Mouse (Mus musculus): ENCODE data around the gene Wnk2. TPM values are rescaled to one million over a fixed set of nuclear protein-coding genes. Genes with fewer than 3 reads are reported as not detected.

Wnk2 gene
- polyA plus RNA-seq, 1 experiment from 2014 or later, result 12.0 TPM

- Histone ChIP-seq H3K27me3 (no peaks in the 10 kb centered on the region), H3K4me3 (no peak overlapping the region), H3K36me3 (peaks cover 46% of the 10 kb centered on the region), H3K4me1 (no peaks in the 10 kb centered on the region; the same call in 1 of the 2 replicates), H3K9ac (replicated peaks) (no peak overlapping the region), H3K4me2 (replicated peaks) (no peak overlapping the region), H3K9me3 (no peaks in the 10 kb centered on the region), H3K27ac (replicated peaks) (no peak overlapping the region)
- no peak for ATAC-seq (ENCODE audit: low FRiP score, low read depth)
- WGBS, result 81% methylated on average over 4 of the region's 4 CpGs
Measured at GRCm38 (mm10) chr13:49084781-49085180, 63.0 kb downstream of the Wnk2 start.

- H3K27ac ChIP-seq (replicated peaks), result no peak overlapping the region
Measured at GRCm38 (mm10) chr13:49083941-49084340, 63.9 kb downstream of the Wnk2 start.

GRCm38 (mm10) chr13:49082151-49082879 is 65.5 kb downstream of the Wnk2 start:
- Histone ChIP-seq H3K36me3 (peaks cover 58% of the 10 kb centered on the region), H3K27ac (replicated peaks) (no peak overlapping the region)

More at GRCm38 (mm10) chr13:49083941-49084340, 63.9 kb downstream of the Wnk2 start:
- ATAC-seq (ENCODE audit: low FRiP score, low read depth), result no peak
- no peak overlapping the region for H3K9ac ChIP-seq (replicated peaks)
- no peak overlapping the region for H3K4me2 ChIP-seq (replicated peaks)
- no peaks in the 10 kb centered on the region for H3K27me3 ChIP-seq
- no peak overlapping the region for H3K4me3 ChIP-seq
- 71% methylated on average over 9 of the region's 9 CpGs for WGBS
- H3K36me3 ChIP-seq, result peaks cover 47% of the 10 kb centered on the region
- no peaks in the 10 kb centered on the region; the same call in 1 of the 2 replicates for H3K4me1 ChIP-seq
- H3K9me3 ChIP-seq, result no peaks in the 10 kb centered on the region

GRCm38 (mm10) chr13:49076196-49076595 is 71.6 kb downstream of the Wnk2 start:
- no peak overlapping the region for H3K4me3 ChIP-seq
- no peak for ATAC-seq (ENCODE audit: low FRiP score, low read depth)

More at GRCm38 (mm10) chr13:49082151-49082879, 65.5 kb downstream of the Wnk2 start:
- ATAC-seq (ENCODE audit: low FRiP score, low read depth), result no peak
- H3K4me2 ChIP-seq (replicated peaks), result no peak overlapping the region
- H3K9me3 ChIP-seq, result no peaks in the 10 kb centered on the region
- H3K9ac ChIP-seq (replicated peaks), result no peak overlapping the region
- H3K27me3 ChIP-seq, result no peaks in the 10 kb centered on the region
- H3K4me3 ChIP-seq, result no peak overlapping the region
- 89% methylated on average over 14 of the region's 14 CpGs for WGBS
- H3K4me1 ChIP-seq, result no peaks in the 10 kb centered on the region; the same call in 1 of the 2 replicates

GRCm38 (mm10) chr13:49075377-49075776 is 72.4 kb downstream of the Wnk2 start:
- Histone ChIP-seq H3K9me3 (no peaks in the 10 kb centered on the region), H3K27me3 (no peaks in the 10 kb centered on the region), H3K4me2 (replicated peaks) (no peak overlapping the region), H3K4me3 (no peak overlapping the region), H3K4me1 (no peaks in the 10 kb centered on the region), H3K9ac (replicated peaks) (no peak overlapping the region), H3K36me3 (peaks cover 87% of the 10 kb centered on the region), H3K27ac (replicated peaks) (no peak overlapping the region)
- WGBS, result 93% methylated on average over 3 of the region's 3 CpGs
- no peak for ATAC-seq (ENCODE audit: low FRiP score, low read depth)

More at GRCm38 (mm10) chr13:49076196-49076595, 71.6 kb downstream of the Wnk2 start:
- no peaks in the 10 kb centered on the region for H3K4me1 ChIP-seq
- H3K9ac ChIP-seq (replicated peaks), result no peak overlapping the region
- 92% methylated on average over 11 of the region's 11 CpGs for WGBS
- no peak overlapping the region for H3K27ac ChIP-seq (replicated peaks)
- no peak overlapping the region for H3K4me2 ChIP-seq (replicated peaks)
- H3K36me3 ChIP-seq, result peaks cover 79% of the 10 kb centered on the region
- H3K27me3 ChIP-seq, result no peaks in the 10 kb centered on the region
- H3K9me3 ChIP-seq, result no peaks in the 10 kb centered on the region

GRCm38 (mm10) chr13:49073295-49073694 is 74.5 kb downstream of the Wnk2 start:
- no peak overlapping the region for H3K9ac ChIP-seq (replicated peaks)
- no peak overlapping the region for H3K4me2 ChIP-seq (replicated peaks)
- ATAC-seq (ENCODE audit: low FRiP score, low read depth), result no peak
- H3K27me3 ChIP-seq, result no peaks in the 10 kb centered on the region
- H3K27ac ChIP-seq (replicated peaks), result no peak overlapping the region
- WGBS, result 81% methylated on average over 6 of the region's 6 CpGs
- H3K4me1 ChIP-seq, result no peaks in the 10 kb centered on the region
- H3K4me3 ChIP-seq, result no peak overlapping the region
- no peaks in the 10 kb centered on the region for H3K9me3 ChIP-seq
- H3K36me3 ChIP-seq, result peaks cover 86% of the 10 kb centered on the region

GRCm38 (mm10) chr13:49071861-49072260 is 76.0 kb downstream of the Wnk2 start:
- 77% methylated on average over 5 of the region's 5 CpGs for WGBS
- H3K27ac ChIP-seq (replicated peaks), result no peak overlapping the region
- no peaks in the 10 kb centered on the region for H3K4me1 ChIP-seq
- H3K9ac ChIP-seq (replicated peaks), result no peak overlapping the region
- H3K27me3 ChIP-seq, result no peaks in the 10 kb centered on the region
- no peak for ATAC-seq (ENCODE audit: low FRiP score, low read depth)
- H3K4me3 ChIP-seq, result no peak overlapping the region
- H3K4me2 ChIP-seq (replicated peaks), result no peak overlapping the region
- no peaks in the 10 kb centered on the region for H3K9me3 ChIP-seq
- H3K36me3 ChIP-seq, result peaks cover 90% of the 10 kb centered on the region

GRCm38 (mm10) chr13:49069979-49070378 is 77.8 kb downstream of the Wnk2 start:
- Histone ChIP-seq H3K4me1 (no peaks in the 10 kb centered on the region), H3K27ac (replicated peaks) (no peak overlapping the region), H3K27me3 (no peaks in the 10 kb centered on the region), H3K9me3 (no peaks in the 10 kb centered on the region), H3K4me3 (no peak overlapping the region), H3K4me2 (replicated peaks) (no peak overlapping the region), H3K9ac (replicated peaks) (no peak overlapping the region), H3K36me3 (peaks cover 85% of the 10 kb centered on the region)
- ATAC-seq (ENCODE audit: low FRiP score, low read depth), result no peak
- WGBS, result 91% methylated on average over 6 of the region's 6 CpGs

GRCm38 (mm10) chr13:49069393-49069792 is 78.4 kb downstream of the Wnk2 start:
- peaks cover 88% of the 10 kb centered on the region for H3K36me3 ChIP-seq
- 95% methylated on average over 4 of the region's 4 CpGs for WGBS

GRCm38 (mm10) chr13:49064257-49064656 is 83.6 kb downstream of the Wnk2 start:
- H3K36me3 ChIP-seq, result peaks cover 79% of the 10 kb centered on the region
- no peak overlapping the region for H3K4me3 ChIP-seq
- H3K9ac ChIP-seq (replicated peaks), result no peak overlapping the region
- no peaks in the 10 kb centered on the region for H3K27me3 ChIP-seq
- no peak overlapping the region for H3K27ac ChIP-seq (replicated peaks)
- no peaks in the 10 kb centered on the region for H3K9me3 ChIP-seq
- WGBS, result 89% methylated on average over 5 of the region's 5 CpGs
- no peak for ATAC-seq (ENCODE audit: low FRiP score, low read depth)
- no peaks in the 10 kb centered on the region for H3K4me1 ChIP-seq
- H3K4me2 ChIP-seq (replicated peaks), result no peak overlapping the region

More at GRCm38 (mm10) chr13:49069393-49069792, 78.4 kb downstream of the Wnk2 start:
- no peak overlapping the region for H3K9ac ChIP-seq (replicated peaks)
- H3K4me3 ChIP-seq, result no peak overlapping the region
- H3K9me3 ChIP-seq, result no peaks in the 10 kb centered on the region
- H3K27me3 ChIP-seq, result no peaks in the 10 kb centered on the region
- no peak overlapping the region for H3K4me2 ChIP-seq (replicated peaks)
- no peaks in the 10 kb centered on the region for H3K4me1 ChIP-seq
- no peak for ATAC-seq (ENCODE audit: low FRiP score, low read depth)
- no peak overlapping the region for H3K27ac ChIP-seq (replicated peaks)

- no peaks in the 10 kb centered on the region for H3K9me3 ChIP-seq
- no peaks in the 10 kb centered on the region for H3K4me1 ChIP-seq
- H3K36me3 ChIP-seq, result peaks cover 65% of the 10 kb centered on the region
- H3K27ac ChIP-seq (replicated peaks), result no peak overlapping the region
- no peak overlapping the region for H3K4me3 ChIP-seq
- H3K9ac ChIP-seq (replicated peaks), result no peak overlapping the region
- no peak overlapping the region for H3K4me2 ChIP-seq (replicated peaks)
- no peaks in the 10 kb centered on the region for H3K27me3 ChIP-seq
- WGBS, result 89% methylated on average over 7 of the region's 7 CpGs
- no peak for ATAC-seq (ENCODE audit: low FRiP score, low read depth)
Measured at GRCm38 (mm10) chr13:49060456-49060855, 87.4 kb downstream of the Wnk2 start.

GRCm38 (mm10) chr13:49058528-49058927 is 89.3 kb downstream of the Wnk2 start:
- no peak for ATAC-seq (ENCODE audit: low FRiP score, low read depth)
- 88% methylated on average over 4 of the region's 4 CpGs for WGBS
- Histone ChIP-seq H3K36me3 (peaks cover 53% of the 10 kb centered on the region), H3K4me2 (replicated peaks) (no peak overlapping the region), H3K4me3 (no peak overlapping the region), H3K27me3 (no peaks in the 10 kb centered on the region), H3K9ac (replicated peaks) (no peak overlapping the region), H3K27ac (replicated peaks) (no peak overlapping the region), H3K9me3 (no peaks in the 10 kb centered on the region), H3K4me1 (no peaks in the 10 kb centered on the region)

All from midbrain, embryonic 12.5 days (tissue).